8 mouse cellular contexts compared by ENCODE assay signal in genomic region chr5:138085421-138085911, GRCm38 (mm10). TPM values are rescaled to one million over a fixed set of nuclear protein-coding genes. Genes with fewer than 3 reads are reported as not detected.
DNase-seq lines count a peak whose midpoint lies in the region; ATAC-seq and TF ChIP-seq lines count a peak whose summit lies in the region.

No protein-coding gene starts in this region.

- H3K4me1 ChIP-seq in heart, embryonic 13.5 days, result peaks cover 19% of the 10 kb centered on the region
- peaks cover 2 to 4% of the 10 kb centered on the region in 2 experiments; a peak in 3 of 4 replicates for H3K4me1 ChIP-seq in MEL (ENCODE audit: control insufficient read depth in 1 of 2, insufficient read depth in 2 of 2, low read length in 2 of 2)
- H3K4me1 ChIP-seq in embryonic facial prominence, embryonic 15.5 days, result peaks cover 8% of the 10 kb centered on the region; the same call in 1 of the 2 replicates
- peaks cover 55% of the 10 kb centered on the region for H3K4me1 ChIP-seq in liver, embryonic 13.5 days (replicated peaks)
- H3K4me1 ChIP-seq in neural tube, embryonic 12.5 days, result peaks cover 6% of the 10 kb centered on the region; the same call in 1 of the 2 replicates

- no peaks in the 10 kb centered on the region for H3K9me3 ChIP-seq in heart, embryonic 13.5 days
- H3K9me3 ChIP-seq in MEL (replicated peaks; ENCODE audit: insufficient read depth, low read length), result no peaks in the 10 kb centered on the region
- H3K9me3 ChIP-seq in embryonic facial prominence, embryonic 15.5 days (replicated peaks), result no peaks in the 10 kb centered on the region
- H3K9me3 ChIP-seq in liver, embryonic 13.5 days (replicated peaks), result no peaks in the 10 kb centered on the region
- no peaks in the 10 kb centered on the region for H3K9me3 ChIP-seq in neural tube, embryonic 12.5 days

- no peak for TF ChIP-seq RAD21 in MEL (IDR thresholded peaks at IDR 0.05; ENCODE audit: low read depth, low read length)

- peak overlapping the region; percentile 85 for H3K27ac ChIP-seq in heart, embryonic 13.5 days (replicated peaks)
- H3K27ac ChIP-seq in MEL (ENCODE audit: control insufficient read depth, low read depth, low read length), result peak overlapping the region; percentile 36
- peak overlapping the region; percentile 81 for H3K27ac ChIP-seq in embryonic facial prominence, embryonic 15.5 days (replicated peaks)
- H3K27ac ChIP-seq in liver, embryonic 13.5 days, result peak overlapping the region; percentile 83
- peak overlapping the region; percentile 53; the same call in 1 of the 2 replicates for H3K27ac ChIP-seq in neural tube, embryonic 12.5 days

- peak overlapping the region; percentile 98 for H3K9ac ChIP-seq in heart, embryonic 13.5 days
- H3K9ac ChIP-seq in MEL (ENCODE audit: control insufficient read depth, low read depth, low read length, poor library complexity, severe bottlenecking), result peak overlapping the region; percentile 97
- peak overlapping the region; percentile 98 for H3K9ac ChIP-seq in embryonic facial prominence, embryonic 15.5 days
- peak overlapping the region; percentile 96 for H3K9ac ChIP-seq in liver, embryonic 13.5 days
- peak overlapping the region; percentile 97 for H3K9ac ChIP-seq in neural tube, embryonic 12.5 days

- peak overlapping the region; percentile 93 for H3K4me3 ChIP-seq in heart, embryonic 13.5 days
- H3K4me3 ChIP-seq in MEL (ENCODE audit: control insufficient read depth in 1 of 2, insufficient read depth in 1 of 2, low read depth in 2 of 2, low read length in 2 of 2), result peak overlapping the region; percentile 89 to 91
- peak overlapping the region; percentile 99 for H3K4me3 ChIP-seq in embryonic facial prominence, embryonic 15.5 days (replicated peaks)
- peak overlapping the region; percentile 94 for H3K4me3 ChIP-seq in liver, embryonic 13.5 days (replicated peaks)
- peak overlapping the region; percentile 79 for H3K4me3 ChIP-seq in neural tube, embryonic 12.5 days

- H3K27me3 ChIP-seq in heart, embryonic 13.5 days (replicated peaks), result no peaks in the 10 kb centered on the region
- H3K27me3 ChIP-seq in MEL (ENCODE audit: control insufficient read depth in 1 of 2, insufficient read depth in 2 of 2, low read length in 2 of 2), result peaks cover 0 to 2% of the 10 kb centered on the region in 2 experiments; a peak in 1 of 4 replicates
- H3K27me3 ChIP-seq in embryonic facial prominence, embryonic 15.5 days, result no peaks in the 10 kb centered on the region; the same call in 1 of the 2 replicates
- no peaks in the 10 kb centered on the region for H3K27me3 ChIP-seq in liver, embryonic 13.5 days
- no peaks in the 10 kb centered on the region for H3K27me3 ChIP-seq in neural tube, embryonic 12.5 days (replicated peaks)

- TF ChIP-seq POLR2A in MEL (IDR thresholded peaks at IDR 0.05; ENCODE audit: control insufficient read depth in 1 of 2, insufficient read depth in 1 of 2, low read depth in 1 of 2, low read length in 2 of 2, poor library complexity in 1 of 2), result no peak

- no peak for DNase-seq in heart, adult 9 months (ENCODE audit: low spot score in 2 of 2)
- no peak for DNase-seq in MEL (ENCODE audit: low read depth, low spot score)
- peak; percentile 86 for DNase-seq in induced T-regulatory cell, adult 2 months (ENCODE audit: low read depth)
- DNase-seq in liver, embryonic 13.5 days, result no peak
- DNase-seq in cerebellum, adult 11-12 months, result no peak

- TF ChIP-seq EP300 in MEL (IDR thresholded peaks at IDR 0.05; ENCODE audit: low read depth in 1 of 2, low read length in 2 of 2), result no peak; a peak in 1 of 4 replicates

- no peak for ATAC-seq in heart, embryonic 13.5 days (ENCODE audit: extremely low read depth, insufficient number of reproducible peaks, low FRiP score, low TSS enrichment)
- ATAC-seq in embryonic facial prominence, embryonic 15.5 days (ENCODE audit: insufficient number of reproducible peaks, low FRiP score, low TSS enrichment, low read depth), result no peak
- no peak for ATAC-seq in liver, embryonic 13.5 days (ENCODE audit: low read depth)
- peak; percentile 60; the same call in 1 of the 2 replicates for ATAC-seq in neural tube, embryonic 12.5 days (ENCODE audit: low FRiP score, low read depth)

- 1% methylated on average over 18 of the region's 18 CpGs for WGBS in heart, embryonic 13.5 days
- under 1% methylated on average over 18 of the region's 18 CpGs for WGBS in embryonic facial prominence, embryonic 15.5 days
- under 1% methylated on average over 18 of the region's 18 CpGs for WGBS in liver, embryonic 13.5 days (ENCODE audit: insufficient replicate concordance)
- under 1% methylated on average over 18 of the region's 18 CpGs for WGBS in neural tube, embryonic 12.5 days

- peaks cover 42% of the 10 kb centered on the region for H3K79me2 ChIP-seq in MEL (ENCODE audit: control insufficient read depth, insufficient read depth, low read length, poor library complexity)

- no peak for TF ChIP-seq CTCF in MEL (IDR thresholded peaks at IDR 0.05 in 2 of 3, conservative IDR thresholded peaks at IDR 0.05 in 1 of 3; ENCODE audit: control insufficient read depth in 1 of 3, insufficient read depth in 1 of 3, low read depth in 2 of 3, low read length in 3 of 3, poor library complexity in 1 of 3, severe bottlenecking in 1 of 3)

- peaks cover 18% of the 10 kb centered on the region for H3K36me3 ChIP-seq in heart, embryonic 13.5 days
- peaks cover 3 to 20% of the 10 kb centered on the region in 2 experiments for H3K36me3 ChIP-seq in MEL (ENCODE audit: control insufficient read depth in 1 of 2, insufficient read depth in 2 of 2, low read length in 2 of 2)
- H3K36me3 ChIP-seq in embryonic facial prominence, embryonic 15.5 days, result peaks cover 4% of the 10 kb centered on the region; the same call in 1 of the 2 replicates
- peaks cover 20% of the 10 kb centered on the region for H3K36me3 ChIP-seq in liver, embryonic 13.5 days
- peaks cover 12% of the 10 kb centered on the region; the same call in 1 of the 2 replicates for H3K36me3 ChIP-seq in neural tube, embryonic 12.5 days

- peak overlapping the region; percentile 86 for H3K4me2 ChIP-seq in heart, embryonic 13.5 days
- peak overlapping the region; percentile 59 for H3K4me2 ChIP-seq in embryonic facial prominence, embryonic 15.5 days (replicated peaks)
- H3K4me2 ChIP-seq in liver, embryonic 13.5 days, result peak overlapping the region; percentile 80
- H3K4me2 ChIP-seq in neural tube, embryonic 12.5 days (replicated peaks), result peak overlapping the region; percentile 73

TF ChIP-seq in MEL, 35 proteins besides CTCF, POLR2A, EP300 and RAD21:
- TF ChIP-seq GATA1 (IDR thresholded peaks at IDR 0.05; ENCODE audit: low read depth, low read length), result 0 out of 2 replicates have a peak, but pooled peaks have one; percentile 4
- TF ChIP-seq ZC3H11A (IDR thresholded peaks at IDR 0.05; ENCODE audit: low read depth, low read length), result no peak
- no peak for TF ChIP-seq ETS1 (IDR thresholded peaks at IDR 0.05; ENCODE audit: low read depth, low read length)
- no peak for TF ChIP-seq MAZ (IDR thresholded peaks at IDR 0.05; ENCODE audit: low read depth, low read length)
- TF ChIP-seq USF1 (IDR thresholded peaks at IDR 0.05; ENCODE audit: low read depth, low read length), result no peak
- TF ChIP-seq ZKSCAN1 (IDR thresholded peaks at IDR 0.05; ENCODE audit: low read depth, low read length), result no peak
- no peak for TF ChIP-seq CHD1 (IDR thresholded peaks at IDR 0.05; ENCODE audit: low read depth, low read length)
- no peak for TF ChIP-seq TBP (IDR thresholded peaks at IDR 0.05; ENCODE audit: low read depth, low read length)

RNA-seq across cellular contexts. Expression of gene Zkscan1, which starts 0.6 kb away (rescaled TPM):
- 8.6 and 8.7 TPM in 2 replicates for polyA plus RNA-seq in heart, embryonic 13.5 days (2015; fragmentation: Nextera tagmentation; extraction: Ambion mirVana)
- 11.5 and 13.4 TPM in 2 replicates for total RNA-seq in MEL (2012; rRNA removed)
- 10 to 100 TPM; 10.6 to 51.7 TPM for polyA plus RNA-seq in MEL (2012; ENCODE audit: insufficient read depth in 1 of 2, insufficient read length in 2 of 2, low read depth in 1 of 2, low replicate concordance in 2 of 2, missing spikeins in 1 of 2)
- polyA plus RNA-seq in embryonic facial prominence, embryonic 15.5 days (2015; fragmentation: Nextera tagmentation; extraction: Ambion mirVana), result 16.5 and 17.8 TPM in 2 replicates
- polyA plus RNA-seq in liver, embryonic 13.5 days (2015; fragmentation: Nextera tagmentation; extraction: Ambion mirVana), result 3.8 and 5.2 TPM in 2 replicates
- 32.9 and 36.5 TPM in 2 replicates for polyA plus RNA-seq in neural tube, embryonic 12.5 days (2016; fragmentation: Nextera tagmentation; extraction: Ambion mirVana)

RNA-seq across cellular contexts. Expression of gene Zscan21, which starts 31.2 kb away (rescaled TPM):
- 39.1 and 39.4 TPM in 2 replicates for polyA plus RNA-seq in heart, embryonic 13.5 days (2015; fragmentation: Nextera tagmentation; extraction: Ambion mirVana)
- total RNA-seq in MEL (2012; rRNA removed), result 7.6 and 9.0 TPM in 2 replicates
- polyA plus RNA-seq in MEL (2012; ENCODE audit: insufficient read depth in 1 of 2, insufficient read length in 2 of 2, low read depth in 1 of 2, low replicate concordance in 2 of 2, missing spikeins in 1 of 2), result 10 to 100 TPM in 1 of 2 experiments, not detected in 1; 10.5 TPM
- 54.0 and 58.1 TPM in 2 replicates for polyA plus RNA-seq in embryonic facial prominence, embryonic 15.5 days (2015; fragmentation: Nextera tagmentation; extraction: Ambion mirVana)
- 15.4 and 16.0 TPM in 2 replicates for polyA plus RNA-seq in liver, embryonic 13.5 days (2015; fragmentation: Nextera tagmentation; extraction: Ambion mirVana)
- polyA plus RNA-seq in neural tube, embryonic 12.5 days (2016; fragmentation: Nextera tagmentation; extraction: Ambion mirVana), result 101 and 104 TPM in 2 replicates

RNA-seq across cellular contexts. Expression of gene Smok3c, which starts 32.5 kb away (rescaled TPM):
- polyA plus RNA-seq in heart, embryonic 13.5 days (2015; fragmentation: Nextera tagmentation; extraction: Ambion mirVana), result not detected in 2 replicates
- total RNA-seq in MEL (2012; rRNA removed), result not detected in 2 replicates
- not detected for polyA plus RNA-seq in MEL (2012; ENCODE audit: insufficient read depth in 1 of 2, insufficient read length in 2 of 2, low read depth in 1 of 2, low replicate concordance in 2 of 2, missing spikeins in 1 of 2)
- polyA plus RNA-seq in embryonic facial prominence, embryonic 15.5 days (2015; fragmentation: Nextera tagmentation; extraction: Ambion mirVana), result not detected in 2 replicates
- polyA plus RNA-seq in liver, embryonic 13.5 days (2015; fragmentation: Nextera tagmentation; extraction: Ambion mirVana), result not detected in 2 replicates
- not detected in 2 replicates for polyA plus RNA-seq in neural tube, embryonic 12.5 days (2016; fragmentation: Nextera tagmentation; extraction: Ambion mirVana)
